26 mouse cellular contexts compared by ENCODE assay signal in genomic region chr1:193211371-193211770, GRCm38 (mm10). TPM values are rescaled to one million over a fixed set of nuclear protein-coding genes. Genes with fewer than 3 reads are reported as not detected.
DNase-seq lines count a peak whose midpoint lies in the region; ATAC-seq and TF ChIP-seq lines count a peak whose summit lies in the region.
"Had no signal": no experiment of that assay in that cellular context is flagged by ENCODE, and none has a peak within 500 bp of the region (broad histone marks: within the 10 kb centered on the region; RNA-seq: fewer than 3 reads in every experiment).

No protein-coding gene starts in this region.

- intact Hi-C loops in heart, postnatal 25 days (cut with DNase I): loop anchor here (5.0 kb wide), 1 partner anchor 41 kb away; no protein-coding TSS in a partner anchor

- no peaks in the 10 kb centered on the region for H3K36me3 ChIP-seq in heart, embryonic 16.5 days (ENCODE audit: control insufficient read depth, insufficient read depth)
- H3K36me3 ChIP-seq in lung, postnatal 0 days (ENCODE audit: insufficient read depth, low read length): no peaks in the 10 kb centered on the region
- H3K36me3 ChIP-seq: forebrain, embryonic 10.5 days; heart, embryonic 15.5 days; intestine, embryonic 15.5 days had no signal

- WGBS in heart, embryonic 16.5 days: 58% methylated on average over 5 of the region's 5 CpGs
- WGBS in lung, postnatal 0 days: 44% methylated on average over 5 of the region's 5 CpGs

- no peaks in the 10 kb centered on the region for H3K4me1 ChIP-seq in heart, embryonic 16.5 days (ENCODE audit: control insufficient read depth, insufficient read depth, low read length)
- no peaks in the 10 kb centered on the region for H3K4me1 ChIP-seq in lung, postnatal 0 days (ENCODE audit: insufficient read depth, low read depth, low read length)
- H3K4me1 ChIP-seq: forebrain, embryonic 10.5 days; forebrain, embryonic 13.5 days; heart, embryonic 15.5 days; intestine, embryonic 15.5 days had no signal

- H3K4me3 ChIP-seq in heart, embryonic 16.5 days (ENCODE audit: low read length): no peak overlapping the region
- H3K4me3 ChIP-seq in lung, postnatal 0 days (ENCODE audit: low read depth, low read length): no peak overlapping the region
- H3K4me3 ChIP-seq: forebrain, embryonic 10.5 days; forebrain, embryonic 13.5 days; heart, embryonic 15.5 days; intestine, embryonic 15.5 days had no signal

- TF ChIP-seq EP300 in lung, postnatal 0 days (IDR thresholded peaks at IDR 0.05): no peak

- ATAC-seq in heart, embryonic 16.5 days (replicated peaks; ENCODE audit: extremely low read depth, insufficient read depth, low FRiP score): peak; percentile 24; the same call in 1 of the 2 replicates
- ATAC-seq in lung, postnatal 0 days: no peak
- ATAC-seq: activated CD4-positive, CD25-positive, alpha-beta regulatory T cell, adult 4 months; forebrain, embryonic 13.5 days; forebrain, embryonic 16.5 days; intestine, embryonic 15.5 days had no signal

- no peak overlapping the region for H3K27ac ChIP-seq in heart, embryonic 16.5 days (ENCODE audit: low read length)
- no peak overlapping the region for H3K27ac ChIP-seq in lung, postnatal 0 days (ENCODE audit: low read length)
- H3K27ac ChIP-seq: forebrain, embryonic 10.5 days; forebrain, embryonic 13.5 days; heart, embryonic 15.5 days; hindbrain, embryonic 14.5 days; intestine, embryonic 15.5 days had no signal

- H3K4me2 ChIP-seq in heart, embryonic 16.5 days (ENCODE audit: low read depth, low read length): no peak overlapping the region
- H3K4me2 ChIP-seq in lung, postnatal 0 days (replicated peaks; ENCODE audit: low read depth, low read length): no peak overlapping the region
- H3K4me2 ChIP-seq: forebrain, embryonic 13.5 days; heart, embryonic 15.5 days; hindbrain, embryonic 14.5 days; intestine, embryonic 15.5 days had no signal

- no peaks in the 10 kb centered on the region for H3K27me3 ChIP-seq in heart, embryonic 16.5 days (ENCODE audit: control insufficient read depth, insufficient read depth, low read length)
- H3K27me3 ChIP-seq in lung, postnatal 0 days (replicated peaks; ENCODE audit: insufficient read depth, low read length): no peaks in the 10 kb centered on the region
- H3K27me3 ChIP-seq: forebrain, embryonic 13.5 days; heart, embryonic 15.5 days; intestine, embryonic 15.5 days had no signal

- no peaks in the 10 kb centered on the region for H3K9me3 ChIP-seq in heart, embryonic 16.5 days (replicated peaks; ENCODE audit: control insufficient read depth, low read length)
- no peaks in the 10 kb centered on the region for H3K9me3 ChIP-seq in lung, postnatal 0 days (ENCODE audit: low read length)
- H3K9me3 ChIP-seq: forebrain, embryonic 10.5 days; forebrain, embryonic 13.5 days; heart, embryonic 15.5 days; intestine, embryonic 15.5 days had no signal

- TF ChIP-seq CTCF in lung, postnatal 0 days (IDR thresholded peaks at IDR 0.05): no peak

- no peak overlapping the region for H3K9ac ChIP-seq in heart, embryonic 16.5 days (ENCODE audit: low read length)
- H3K9ac ChIP-seq in lung, postnatal 0 days (replicated peaks; ENCODE audit: low read depth): no peak overlapping the region
- H3K9ac ChIP-seq: forebrain, embryonic 13.5 days; heart, embryonic 15.5 days; hindbrain, embryonic 14.5 days; intestine, embryonic 15.5 days had no signal

- peak; percentile 40 for DNase-seq in adrenal gland, adult 2 months
- no peak for DNase-seq in adrenal gland, adult 18-20 months (ENCODE audit: low spot score in 2 of 2)
- DNase-seq in heart, adult 18-20 months: peak; percentile 48 to 71
- no peak for DNase-seq in heart, adult 8-10 months (ENCODE audit: low spot score)
- no peak for DNase-seq in heart, postnatal 25 days (ENCODE audit: low spot score)
- DNase-seq in lung, postnatal 36 days: peak; percentile 32
- DNase-seq in lung, postnatal 0 days (ENCODE audit: low spot score): no peak
- DNase-seq: adrenal gland, postnatal 14 days; cerebellum, adult 11 months; cerebellum, adult 2 months; cerebellum, adult 9-11 months; cerebellum, postnatal 25 days; gastrocnemius, postnatal 10 days; gastrocnemius, postnatal 36 days; kidney, adult 11 months; kidney, adult 9 months had no signal

RNA-seq across cellular contexts. Expression of gene Lamb3, which starts 3.9 kb away (rescaled TPM):
- 1 to 10 TPM in 1 of 2 experiments, under 1 TPM in 1; 0.69 to 2.3 TPM for total RNA-seq in adrenal gland, adult 2 months (2021)
- polyA plus RNA-seq in adrenal gland, adult 2 months (2012; rRNA removed): 0.30 and 0.31 TPM in 2 replicates
- 1 to 10 TPM in 1 of 2 experiments, under 1 TPM in 1; 0.86 to 1.5 TPM for total RNA-seq in adrenal gland, adult 18-20 months (2021)
- 10 to 100 TPM in 1 of 2 experiments, 1 to 10 TPM in 1; 8.5 to 13.5 TPM for total RNA-seq in heart, adult 18-20 months (2021)
- 10 to 100 TPM; 10.7 to 16.0 (median 11.5) TPM for total RNA-seq in heart, adult 8-10 months (2022)
- 9.6 and 11.6 TPM in 2 replicates for polyA plus RNA-seq in heart, embryonic 16.5 days (2015; fragmentation: Nextera tagmentation; extraction: Ambion mirVana)
- 10 to 100 TPM; 13.7 to 14.9 TPM for total RNA-seq in heart, postnatal 25 days (2021)
- 62.8 and 63.1 TPM in 2 replicates for polyA plus RNA-seq in lung, postnatal 0 days (2015; fragmentation: Nextera tagmentation; extraction: Ambion mirVana)

RNA-seq across cellular contexts. Expression of gene Traf3ip3, which starts 9.9 kb away (rescaled TPM):
- total RNA-seq in adrenal gland, adult 2 months (2021): 1 to 10 TPM; 1.1 to 3.3 TPM
- 0.15 and 0.75 TPM in 2 replicates for polyA plus RNA-seq in adrenal gland, adult 2 months (2012; rRNA removed)
- total RNA-seq in adrenal gland, adult 18-20 months (2021): 1 to 10 TPM; 1.0 to 2.5 TPM
- total RNA-seq in heart, adult 18-20 months (2021): 1 to 10 TPM; 1.3 to 4.7 TPM
- 1 to 10 TPM in 2 of 4 experiments, under 1 TPM in 2; 0.63 to 1.3 (median 0.96) TPM for total RNA-seq in heart, adult 8-10 months (2022)
- polyA plus RNA-seq in heart, embryonic 16.5 days (2015; fragmentation: Nextera tagmentation; extraction: Ambion mirVana): 5.9 and 13.3 TPM in 2 replicates
- total RNA-seq in heart, postnatal 25 days (2021): 1 to 10 TPM; 1.1 to 1.4 TPM
- 3.0 and 3.6 TPM in 2 replicates for polyA plus RNA-seq in lung, postnatal 0 days (2015; fragmentation: Nextera tagmentation; extraction: Ambion mirVana)

RNA-seq across cellular contexts. Expression of gene A130010J15Rik, which starts 43.5 kb away (rescaled TPM):
- total RNA-seq in adrenal gland, adult 2 months (2021): 1 to 10 TPM; 1.4 to 3.2 TPM
- 1.8 and 2.1 TPM in 2 replicates for polyA plus RNA-seq in adrenal gland, adult 2 months (2012; rRNA removed)
- 1 to 10 TPM; 1.2 to 3.2 TPM for total RNA-seq in adrenal gland, adult 18-20 months (2021)
- total RNA-seq in heart, adult 18-20 months (2021): 1 to 10 TPM; 4.1 to 5.1 TPM
- 1 to 10 TPM; 3.9 to 5.5 (median 4.8) TPM for total RNA-seq in heart, adult 8-10 months (2022)
- polyA plus RNA-seq in heart, embryonic 16.5 days (2015; fragmentation: Nextera tagmentation; extraction: Ambion mirVana): 11.5 and 11.7 TPM in 2 replicates
- total RNA-seq in heart, postnatal 25 days (2021): 1 to 10 TPM; 2.9 to 3.0 TPM
- polyA plus RNA-seq in lung, postnatal 0 days (2015; fragmentation: Nextera tagmentation; extraction: Ambion mirVana): 8.3 and 8.4 TPM in 2 replicates

RNA-seq across cellular contexts. Expression of gene Hsd11b1, which starts 52.5 kb away (rescaled TPM):
- 100 to 1,000 TPM; 114 to 135 TPM for total RNA-seq in adrenal gland, adult 2 months (2021)
- 56.4 and 56.8 TPM in 2 replicates for polyA plus RNA-seq in adrenal gland, adult 2 months (2012; rRNA removed)
- total RNA-seq in adrenal gland, adult 18-20 months (2021): 100 to 1,000 TPM; 109 to 216 TPM
- total RNA-seq in heart, adult 18-20 months (2021): 10 to 100 TPM; 15.1 to 19.6 TPM
- 10 to 100 TPM in 2 of 4 experiments, 1 to 10 TPM in 2; 9.4 to 17.3 (median 12.4) TPM for total RNA-seq in heart, adult 8-10 months (2022)
- 3.7 and 9.5 TPM in 2 replicates for polyA plus RNA-seq in heart, embryonic 16.5 days (2015; fragmentation: Nextera tagmentation; extraction: Ambion mirVana)
- 1 to 10 TPM; 6.7 to 7.2 TPM for total RNA-seq in heart, postnatal 25 days (2021)
- polyA plus RNA-seq in lung, postnatal 0 days (2015; fragmentation: Nextera tagmentation; extraction: Ambion mirVana): 184 and 200 TPM in 2 replicates
- polyA plus RNA-seq: hindbrain, embryonic 11.5 days; hindbrain, embryonic 14.5 days had no signal

RNA-seq across cellular contexts. Expression of gene Irf6, which starts 58.5 kb away (rescaled TPM):
- total RNA-seq in adrenal gland, adult 2 months (2021): under 1 TPM; 0.31 to 0.49 TPM
- 0.09 and 0.51 TPM in 2 replicates for polyA plus RNA-seq in adrenal gland, adult 2 months (2012; rRNA removed)
- 1 to 10 TPM in 1 of 2 experiments, under 1 TPM in 1; 0.33 to 1.2 TPM for total RNA-seq in adrenal gland, adult 18-20 months (2021)
- total RNA-seq in heart, adult 18-20 months (2021): 1 to 10 TPM; 1.1 to 2.5 TPM
- 1 to 10 TPM; 1.2 to 2.7 (median 1.8) TPM for total RNA-seq in heart, adult 8-10 months (2022)
- 5.3 and 5.6 TPM in 2 replicates for polyA plus RNA-seq in heart, embryonic 16.5 days (2015; fragmentation: Nextera tagmentation; extraction: Ambion mirVana)
- total RNA-seq in heart, postnatal 25 days (2021): 1 to 10 TPM; 2.4 to 3.5 TPM
- polyA plus RNA-seq in lung, postnatal 0 days (2015; fragmentation: Nextera tagmentation; extraction: Ambion mirVana): 14.3 and 17.0 TPM in 2 replicates
- total RNA-seq: granulocyte monocyte progenitor cell, adult 5-6 weeks had no signal

Comparison
In these comparisons a context has a peak if more than half of its experiments do, and no peak if none do; other contexts are left out.
1. DNase-seq: peak in adrenal gland, adult 2 months (single experiment), heart, adult 18-20 months (2 of 2) and lung, postnatal 36 days (single experiment); none in adrenal gland, adult 18-20 months (0 of 2), heart, adult 8-10 months (single experiment), heart, postnatal 25 days (single experiment) and lung, postnatal 0 days (single experiment).